19 mouse cellular contexts compared by ENCODE assay signal in the genomic region with DNA sequence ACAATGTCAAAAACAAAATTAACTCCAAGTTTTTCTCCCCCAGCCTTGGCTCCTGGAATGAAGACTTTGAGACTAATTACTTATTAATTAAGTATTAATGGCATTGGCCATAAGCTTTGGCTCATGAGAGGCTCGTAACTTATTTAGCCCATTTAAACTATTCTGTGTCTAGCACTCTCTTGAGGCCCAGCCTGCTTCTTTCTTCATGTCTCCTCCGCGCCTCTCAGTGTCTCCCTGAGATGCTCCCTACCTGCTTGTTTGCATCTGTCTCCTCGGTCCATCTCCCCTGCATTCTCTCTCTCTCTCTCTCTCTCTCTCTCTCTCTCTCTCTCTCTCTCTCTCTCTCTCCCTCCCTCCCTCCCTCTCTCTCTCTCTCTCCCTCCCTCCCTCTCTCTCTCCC.
DNase-seq lines count a peak whose midpoint lies in the region; ATAC-seq lines count a peak whose summit lies in the region.
"Had no signal": no experiment of that assay in that cellular context is flagged by ENCODE, and none has a peak within 500 bp of the region (broad histone marks: within the 10 kb centered on the region; RNA-seq: fewer than 3 reads in every experiment).

No protein-coding gene starts in this region.

- H3K9me3 ChIP-seq in neural tube, embryonic 14.5 days (ENCODE audit: control insufficient read depth, low read length) = no peaks in the 10 kb centered on the region
- no peaks in the 10 kb centered on the region for H3K9me3 ChIP-seq in neural tube, embryonic 15.5 days (replicated peaks)

- H3K4me3 ChIP-seq in neural tube, embryonic 14.5 days (ENCODE audit: low read depth, low read length) = no peak overlapping the region
- H3K4me3 ChIP-seq in neural tube, embryonic 15.5 days (replicated peaks) = no peak overlapping the region

- no peaks in the 10 kb centered on the region for H3K4me1 ChIP-seq in neural tube, embryonic 14.5 days (ENCODE audit: control insufficient read depth, insufficient read depth, low read length)
- no peaks in the 10 kb centered on the region for H3K4me1 ChIP-seq in neural tube, embryonic 15.5 days

- DNase-seq in neural tube, embryonic 10.5 days (ENCODE audit: extremely low spot score, low spot score) = no peak
- no peak for DNase-seq in heart, adult 9 months (ENCODE audit: low spot score in 2 of 2)
- DNase-seq: adrenal gland, adult 2 months; adrenal gland, adult 8-10 months; adrenal gland, postnatal 10 days; adrenal gland, postnatal 14 days; adrenal gland, postnatal 25 days; adrenal gland, postnatal 36 days; B cell, adult 2 months; cerebellum, adult 11 months; cerebellum, adult 11-12 months; cerebellum, adult 18-20 months had no signal

- no peak overlapping the region for H3K4me2 ChIP-seq in neural tube, embryonic 14.5 days (ENCODE audit: low read depth, low read length)
- no peak overlapping the region for H3K4me2 ChIP-seq in neural tube, embryonic 15.5 days

- WGBS in neural tube, embryonic 14.5 days = 70% methylated on average over 4 of the region's 4 CpGs
- WGBS in neural tube, embryonic 15.5 days = 50% methylated on average over 4 of the region's 4 CpGs

- H3K36me3 ChIP-seq in neural tube, embryonic 14.5 days (ENCODE audit: control insufficient read depth, insufficient read depth, low read length) = peaks cover 6% of the 10 kb centered on the region; the same call in 1 of the 2 replicates
- peaks cover 48% of the 10 kb centered on the region for H3K36me3 ChIP-seq in neural tube, embryonic 15.5 days
- H3K36me3 ChIP-seq: G1E had no signal

- H3K27me3 ChIP-seq in neural tube, embryonic 14.5 days (ENCODE audit: control insufficient read depth, insufficient read depth, low read length) = no peaks in the 10 kb centered on the region
- no peaks in the 10 kb centered on the region for H3K27me3 ChIP-seq in neural tube, embryonic 15.5 days (replicated peaks)
- H3K27me3 ChIP-seq: CH12.LX, Patski had no signal

- no peak overlapping the region for H3K9ac ChIP-seq in neural tube, embryonic 14.5 days (replicated peaks; ENCODE audit: low read depth, low read length)
- no peak overlapping the region for H3K9ac ChIP-seq in neural tube, embryonic 15.5 days (replicated peaks)

- peak; percentile 55; the same call in 1 of the 2 replicates for ATAC-seq in neural tube, embryonic 14.5 days (ENCODE audit: low read depth)
- peak; percentile 75 for ATAC-seq in neural tube, embryonic 15.5 days (ENCODE audit: low FRiP score)
- ATAC-seq: activated CD4-positive, CD25-positive, alpha-beta regulatory T cell, adult 4 months; CD4-positive, CD25-positive, alpha-beta regulatory T cell, adult 4 months; Patski had no signal

- H3K27ac ChIP-seq in neural tube, embryonic 14.5 days (ENCODE audit: low read depth, low read length) = no peak overlapping the region
- no peak overlapping the region for H3K27ac ChIP-seq in neural tube, embryonic 15.5 days (replicated peaks)
